ENCODE assay signal across 37 mouse cellular contexts in the genomic region with DNA sequence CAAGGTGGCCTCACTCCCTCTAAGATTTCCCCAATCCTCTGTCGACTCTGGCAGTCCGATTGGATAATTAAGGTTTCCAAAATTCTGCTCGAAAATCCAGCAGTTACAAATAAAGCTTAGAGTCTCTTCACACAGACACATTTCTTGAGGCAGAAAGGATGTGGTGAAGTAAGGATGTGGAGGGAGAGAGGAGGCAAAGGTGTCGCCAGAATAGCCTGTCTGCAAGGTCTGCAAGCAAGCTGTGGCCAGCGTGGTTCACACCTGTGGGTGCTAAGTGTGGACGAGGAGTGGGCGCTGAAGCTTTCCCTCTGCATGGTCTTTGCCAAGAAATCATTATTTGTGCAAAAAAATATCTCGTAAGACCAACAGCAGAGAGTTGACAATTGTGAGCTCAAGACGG. TPM values are rescaled to one million over a fixed set of nuclear protein-coding genes. Genes with fewer than 3 reads are reported as not detected.
DNase-seq lines count a peak whose midpoint lies in the region; ATAC-seq and TF ChIP-seq lines count a peak whose summit lies in the region.
"Had no signal": no experiment of that assay in that cellular context is flagged by ENCODE, and none has a peak within 500 bp of the region (broad histone marks: within the 10 kb centered on the region; RNA-seq: fewer than 3 reads in every experiment).

No protein-coding gene starts in this region.

- TF ChIP-seq POLR2A in thymus, adult 2 months (IDR thresholded peaks at IDR 0.05; ENCODE audit: control insufficient read depth, extremely low read depth, insufficient read depth, low read length, poor library complexity), result no peak

- H3K36me3 ChIP-seq in thymus, adult 2 months (ENCODE audit: control insufficient read depth, insufficient read depth, low read length), result no peaks in the 10 kb centered on the region
- H3K36me3 ChIP-seq: forebrain, embryonic 12.5 days; heart, embryonic 10.5 days; heart, embryonic 15.5 days; hindbrain, embryonic 13.5 days; liver, embryonic 13.5 days; midbrain, embryonic 13.5 days; neural tube, embryonic 15.5 days had no signal

- DNase-seq in thymus, adult 2 months, result peak; percentile 13
- DNase-seq in thymus, postnatal 4 days, result no peak
- peak; percentile 19 for DNase-seq in T-cell, adult 2 months (ENCODE audit: low spot score)
- DNase-seq in left cerebral cortex, adult 8-10 months (ENCODE audit: low spot score in 2 of 2), result no peak
- DNase-seq in embryo, embryonic 10.5 days (ENCODE audit: low spot score), result no peak
- no peak for DNase-seq in adrenal gland, postnatal 36 days
- DNase-seq: adrenal gland, postnatal 10 days; cerebellum, adult 11-12 months; cerebellum, adult 9-11 months; forebrain, postnatal 0 days; gastrocnemius, postnatal 10 days; heart, postnatal 36 days; kidney, adult 18-20 months; kidney, postnatal 4 days; left cerebral cortex, postnatal 4 days; liver, embryonic 13.5 days; lung, adult 18-20 months; lung, postnatal 4 days; right cerebral cortex, postnatal 25 days; spleen, adult 18-20 months had no signal

- peak overlapping the region; percentile 87; the same call in 1 of the 2 replicates for H3K27ac ChIP-seq in thymus, adult 2 months (ENCODE audit: control insufficient read depth, insufficient read depth, low read length)
- H3K27ac ChIP-seq: forebrain, embryonic 12.5 days; heart, embryonic 10.5 days; heart, embryonic 15.5 days; hindbrain, embryonic 13.5 days; liver, embryonic 13.5 days; midbrain, embryonic 13.5 days; neural tube, embryonic 15.5 days; stomach, postnatal 0 days had no signal

- H3K4me1 ChIP-seq in thymus, adult 2 months (replicated peaks; ENCODE audit: control insufficient read depth, insufficient read depth, low read length), result peaks cover 19% of the 10 kb centered on the region
- H3K4me1 ChIP-seq: forebrain, embryonic 12.5 days; heart, embryonic 10.5 days; hindbrain, embryonic 13.5 days; liver, embryonic 13.5 days; midbrain, embryonic 13.5 days; neural tube, embryonic 15.5 days had no signal

- WGBS in thymus, adult 2 months, result 38% methylated on average over 9 of the region's 9 CpGs

- H3K4me3 ChIP-seq in thymus, adult 2 months (ENCODE audit: control insufficient read depth, insufficient read depth, low read length), result no peak overlapping the region
- H3K4me3 ChIP-seq: forebrain, embryonic 12.5 days; heart, embryonic 10.5 days; heart, embryonic 15.5 days; hindbrain, embryonic 13.5 days; liver, embryonic 13.5 days; midbrain, embryonic 13.5 days; neural tube, embryonic 15.5 days had no signal

- no peak for TF ChIP-seq CTCF in thymus, adult 2 months (IDR thresholded peaks at IDR 0.05; ENCODE audit: borderline replicate concordance, control insufficient read depth, extremely low read depth, insufficient read depth, low read length, poor library complexity)

- ATAC-seq in inflammation-experienced regulatory T-cells, adult 6 months, result peak; percentile 59
- ATAC-seq: forebrain, postnatal 0 days; lung, postnatal 0 days; midbrain, embryonic 13.5 days had no signal

- H3K27me3 ChIP-seq in thymus, adult 2 months (ENCODE audit: control insufficient read depth, insufficient read depth, low read length), result no peaks in the 10 kb centered on the region
- H3K27me3 ChIP-seq: CH12.LX; forebrain, embryonic 12.5 days; heart, embryonic 15.5 days; hindbrain, embryonic 13.5 days; liver, embryonic 13.5 days; midbrain, embryonic 13.5 days; neural tube, embryonic 15.5 days had no signal

RNA-seq across cellular contexts. Expression of gene Tnfsf10, which starts 5.8 kb away (rescaled TPM):
- polyA plus RNA-seq in thymus, adult 2 months (2012; rRNA removed), result 6.3 and 7.1 TPM in 2 replicates
- 10 to 100 TPM; 17.7 to 30.1 (median 22.4) TPM for polyA plus RNA-seq in inflammation-experienced regulatory T-cells, adult 6 months (2017; shearing (Covaris generic))
- total RNA-seq in left cerebral cortex, adult 8-10 months (2022), result 1 to 10 TPM; 1.6 to 4.4 (median 1.6) TPM
- total RNA-seq in adrenal gland, postnatal 36 days (2021), result 10 to 100 TPM in 1 of 2 experiments, 1 to 10 TPM in 1; 8.3 to 11.6 TPM
- total RNA-seq: ES-E14 had no signal
- polyA plus RNA-seq: forebrain, embryonic 12.5 days; heart, embryonic 10.5 days had no signal

RNA-seq across cellular contexts. Expression of gene Ghsr, which starts 48.6 kb away (rescaled TPM):
- polyA plus RNA-seq in thymus, adult 2 months (2012; rRNA removed), result 0.05 and 0.13 TPM in 2 replicates
- not detected for polyA plus RNA-seq in inflammation-experienced regulatory T-cells, adult 6 months (2017; shearing (Covaris generic))
- under 1 TPM in 2 of 4 experiments, not detected in 2; 0.16 to 0.24 TPM for total RNA-seq in left cerebral cortex, adult 8-10 months (2022)
- not detected for total RNA-seq in adrenal gland, postnatal 36 days (2021)
- total RNA-seq: adrenal gland, postnatal 10 days; CH12.LX; common myeloid progenitor, adult 5-6 weeks; gastrocnemius, postnatal 10 days; granulocyte monocyte progenitor cell, adult 5-6 weeks; heart, postnatal 36 days; megakaryocyte-erythroid progenitor cell, adult 5-6 weeks had no signal
- polyA plus RNA-seq: embryonic facial prominence, embryonic 14.5 days; forebrain, embryonic 12.5 days; heart, embryonic 10.5 days; heart, embryonic 15.5 days; kidney, postnatal 0 days; limb, embryonic 14.5 days; liver, embryonic 13.5 days; lung, postnatal 0 days; stomach, postnatal 0 days had no signal

Comparison
In these comparisons a context has a peak if more than half of its experiments do, and no peak if none do; other contexts are left out.
1. DNase-seq: peak in thymus, adult 2 months (single experiment) and T-cell, adult 2 months (single experiment); none in thymus, postnatal 4 days (single experiment), left cerebral cortex, adult 8-10 months (0 of 2), embryo, embryonic 10.5 days (single experiment) and adrenal gland, postnatal 36 days (0 of 2).